Mouse (Mus musculus) MEL (cell line): ENCODE results near the gene Mlx.

ENCODE experiments used
- CHD1 ChIP-seq: IDR thresholded peaks from 2 replicates; pipeline ENCODE4 v1.6.1; 2012; ENCODE audit warnings: low read depth, mild to moderate bottlenecking, inconsistent platforms, low read length, improper control_type of control experiment
- CTCF ChIP-seq, 3 experiments: IDR thresholded peaks in 2 of 3; conservative IDR thresholded peaks in 1 of 3; 2 replicates each; pipeline ENCODE4 v1.5.1; 2011 to 2012; ENCODE audit warnings: low read length in 3 of 3, low read depth in 2 of 3, mild to moderate bottlenecking in 2 of 3, improper control_type of control experiment in 1 of 3, inconsistent platforms in 1 of 3, mixed read lengths in 1 of 3, moderate library complexity in 1 of 3; ENCODE audit not compliant: control insufficient read depth in 1 of 3, insufficient read depth in 1 of 3, poor library complexity in 1 of 3, severe bottlenecking in 1 of 3
- GATA1 ChIP-seq: IDR thresholded peaks from 2 replicates; pipeline ENCODE4 v1.6.1; 2011; ENCODE audit warnings: low read depth, low read length, improper control_type of control experiment
- JUND ChIP-seq: IDR thresholded peaks from 2 replicates; pipeline ENCODE4 v1.6.1; 2011; ENCODE audit warnings: low read depth, mild to moderate bottlenecking, improper control_type of control experiment, low read length
- KAT2A ChIP-seq: conservative IDR thresholded peaks from 2 replicates; pipeline ENCODE4 v1.6.1; 2012; ENCODE audit warnings: low read depth, low read length, improper control_type of control experiment, inconsistent platforms
- MAZ ChIP-seq: IDR thresholded peaks from 2 replicates; pipeline ENCODE4 v1.6.1; 2012; ENCODE audit warnings: low read depth, mild to moderate bottlenecking, inconsistent platforms, low read length, improper control_type of control experiment
- POLR2A ChIP-seq, 2 experiments: IDR thresholded peaks; 2 replicates each; pipeline ENCODE4 v1.6.1; 2011 to 2012; ENCODE audit warnings: low read length in 2 of 2, mild to moderate bottlenecking in 2 of 2, control low read depth in 1 of 2, improper control_type of control experiment in 1 of 2, low read depth in 1 of 2, moderate library complexity in 1 of 2; ENCODE audit not compliant: control insufficient read depth in 1 of 2, insufficient read depth in 1 of 2, poor library complexity in 1 of 2
- POLR2AphosphoS2 ChIP-seq: IDR thresholded peaks from 2 replicates; pipeline ENCODE4 v1.6.1; 2011; ENCODE audit warnings: low read length, improper control_type of control experiment

- TF ChIP-seq GATA1 (no peak), POLR2A (IDR thresholded peaks at IDR 0.05; ENCODE audit: control insufficient read depth in 1 of 2, insufficient read depth in 1 of 2, low read depth in 1 of 2, low read length in 2 of 2, poor library complexity in 1 of 2) (peak; percentile 51 to 74; a peak in 1 of 4 replicates), POLR2AphosphoS2 (peak; percentile 96), MAZ (no peak), CTCF (IDR thresholded peaks at IDR 0.05 in 2 of 3, conservative IDR thresholded peaks at IDR 0.05 in 1 of 3; ENCODE audit: control insufficient read depth in 1 of 3, insufficient read depth in 1 of 3, low read depth in 2 of 3, low read length in 3 of 3, poor library complexity in 1 of 3, severe bottlenecking in 1 of 3) (peak; percentile 48 to 69 (median 64); a peak in 5 of 6 replicates), JUND (no peak), CHD1 (no peak), KAT2A (no peak; the same call in 1 of the 2 replicates)
These were observed 8.4 kb downstream of the Mlx start, which contains the start of gene Psmc3ip for GRCm38 (mm10) chr11:101095314-101096024.
